Mouse (Mus musculus): ENCODE measurements at regions not wholly inside any gene's neighbourhood (a gene's known extent, or its start where the extent isn't known, plus 50 kb on each side); places are given as distances from the start of the nearest gene placed in this dataset.

- peak; percentile 71 to 76 for DNase-seq
Observed at GRCm38 (mm10) chr2:144172100-144172770, 98.2 kb upstream of the Mgme1 start.

GRCm38 (mm10) chr2:144173358-144174106 lies 96.9 kb upstream of the Mgme1 start:
- no peak for DNase-seq

DNA sequence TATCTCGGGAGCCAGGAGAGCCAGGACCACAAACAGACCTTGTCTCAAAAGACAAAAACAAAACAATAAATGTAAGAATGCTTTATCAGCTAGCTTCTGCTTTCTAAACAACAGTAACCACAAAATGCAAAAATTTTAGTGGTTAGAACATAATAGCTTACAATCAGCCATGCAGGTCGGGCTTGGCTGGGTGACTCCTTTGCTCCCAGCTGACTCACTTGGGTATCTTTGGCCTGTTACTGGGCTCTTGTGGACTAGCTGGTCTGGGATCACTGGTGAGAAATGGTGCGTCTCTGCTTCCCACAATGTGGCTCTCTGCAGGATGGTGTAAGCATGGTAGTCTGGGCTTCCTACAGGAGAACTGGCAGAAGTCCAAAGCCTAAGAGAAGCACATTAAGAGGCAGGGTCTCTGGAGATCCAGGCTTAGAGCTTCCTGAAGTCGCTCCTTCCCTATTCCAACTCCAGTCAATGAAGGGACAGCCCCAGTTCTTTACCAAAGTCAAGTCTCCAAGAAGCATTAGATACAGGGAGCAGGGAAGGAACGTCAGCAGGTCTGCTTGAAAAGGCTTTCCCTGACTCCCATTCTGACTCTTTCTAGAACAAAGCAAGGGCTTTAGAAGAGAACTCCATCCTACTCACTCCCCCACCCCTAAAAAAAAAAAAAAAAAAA lies 96.0 kb upstream of the Mgme1 start:
- DNase-seq = no peak

- no peak for DNase-seq
Observed at GRCm38 (mm10) chr2:144176508-144177170, 93.8 kb upstream of the Mgme1 start.

GRCm38 (mm10) chr2:144177268-144177667 lies 93.2 kb upstream of the Mgme1 start:
- no peak for DNase-seq

DNA sequence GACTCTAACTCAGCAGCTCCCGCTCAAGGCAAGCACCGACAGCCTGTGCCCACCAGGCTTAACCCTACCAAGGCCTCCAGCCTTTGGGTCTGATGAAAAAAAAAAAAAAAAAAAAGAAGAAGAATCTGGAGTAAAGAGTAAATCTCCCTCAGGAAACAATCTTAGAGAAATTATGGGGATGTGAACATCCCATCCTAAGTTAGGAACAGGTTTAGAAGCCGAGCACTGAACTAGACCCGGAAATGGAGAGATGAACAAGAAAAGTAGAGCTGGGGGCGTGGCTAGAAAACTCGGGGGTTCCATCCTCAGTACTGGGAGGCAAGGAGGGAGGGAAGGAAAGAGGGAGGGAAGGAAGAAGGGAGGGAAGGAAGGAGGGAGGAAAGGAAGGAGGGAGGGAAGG lies 92.5 kb upstream of the Mgme1 start:
- DNase-seq = no peak

DNA sequence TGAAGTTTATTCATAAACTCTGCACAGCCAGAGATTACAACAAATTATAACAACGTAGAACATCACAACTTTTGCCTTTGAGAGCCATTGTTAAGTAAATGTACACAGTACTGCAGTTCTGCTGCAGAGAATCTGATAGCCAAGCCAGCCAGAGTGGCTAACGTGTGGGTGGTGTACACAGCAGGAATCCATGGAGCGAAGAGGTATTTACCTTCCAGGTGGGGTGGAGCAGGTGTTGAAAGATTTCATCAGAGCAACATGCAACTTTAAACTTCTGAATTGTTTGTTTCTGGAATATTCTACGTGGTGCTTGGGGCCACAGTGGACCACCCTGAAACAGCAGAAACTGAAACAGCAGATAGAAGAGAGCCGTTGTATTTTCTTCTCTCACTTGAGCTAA lies 88.4 kb upstream of the Mgme1 start:
- no peak for DNase-seq

DNA sequence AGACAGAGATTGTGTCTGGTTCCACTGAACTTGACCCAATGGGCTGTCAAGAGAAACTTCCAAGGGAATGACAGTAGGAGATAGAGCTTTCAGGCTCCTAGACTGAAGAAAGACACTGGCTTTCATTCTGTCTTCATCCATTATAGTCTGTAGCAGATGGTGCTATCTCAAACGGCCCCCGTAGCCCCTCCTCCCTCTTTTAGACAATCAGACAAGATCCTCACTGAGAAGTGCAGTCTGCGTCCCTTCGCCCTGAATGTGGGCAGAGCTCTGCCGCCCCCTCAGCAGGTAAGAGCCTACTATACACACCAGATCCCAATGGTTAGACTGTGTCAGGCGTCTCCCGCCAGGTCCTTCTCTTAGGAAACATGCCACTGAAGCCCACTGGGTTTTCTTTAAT lies 87.9 kb upstream of the Mgme1 start:
- DNase-seq = no peak

DNA sequence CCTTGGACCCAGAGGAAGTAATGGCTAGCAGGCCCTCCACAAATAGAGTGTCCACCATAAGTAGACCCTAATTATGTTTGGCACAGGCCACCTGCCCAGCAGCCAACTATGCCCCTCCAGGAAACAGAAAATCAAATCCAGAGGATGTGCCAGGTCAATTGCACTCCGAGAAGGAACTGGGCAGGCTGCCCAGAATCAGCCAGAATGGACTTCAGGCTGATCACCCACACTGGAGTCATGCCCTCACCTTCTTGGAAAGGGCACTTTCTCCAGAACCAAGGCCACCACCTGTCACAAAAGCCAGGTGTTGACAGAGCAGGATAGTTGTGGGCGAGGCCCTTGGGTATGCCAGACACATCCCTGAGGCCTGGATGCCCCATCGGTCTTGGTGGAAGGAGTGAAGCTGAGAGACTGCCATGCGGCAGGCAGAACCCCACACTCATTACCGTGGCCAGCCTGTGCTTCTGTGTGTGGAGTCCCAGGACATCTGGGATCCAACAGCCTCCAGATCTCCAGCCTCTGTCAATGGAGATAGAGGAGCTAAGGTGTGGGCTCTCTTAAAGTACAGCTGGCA lies 87.0 kb upstream of the Mgme1 start:
- DNase-seq = peak; percentile 90 to 93

DNA sequence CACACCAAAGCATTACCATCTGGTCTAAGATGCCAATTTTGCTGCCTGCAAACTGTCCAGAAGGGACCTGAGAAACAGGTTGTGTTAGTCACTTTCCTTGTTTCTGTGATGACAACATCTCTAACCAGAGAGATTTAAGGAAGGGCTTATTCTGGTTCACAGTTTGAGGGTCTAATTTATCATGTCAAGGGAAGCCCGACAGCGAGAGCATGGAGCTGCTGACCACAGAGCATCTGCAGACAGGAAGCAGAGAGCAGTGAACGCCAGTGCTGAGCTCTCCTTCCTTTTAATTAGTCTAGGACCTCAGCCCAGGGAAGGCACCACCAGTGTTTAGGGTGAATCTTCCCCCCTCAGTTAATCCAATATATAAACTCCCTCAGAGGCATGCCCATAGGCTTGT lies 85.3 kb upstream of the Mgme1 start:
- DNase-seq = no peak

GRCm38 (mm10) chr2:144186426-144186825 lies 84.0 kb upstream of the Mgme1 start:
- no peak for DNase-seq

DNA sequence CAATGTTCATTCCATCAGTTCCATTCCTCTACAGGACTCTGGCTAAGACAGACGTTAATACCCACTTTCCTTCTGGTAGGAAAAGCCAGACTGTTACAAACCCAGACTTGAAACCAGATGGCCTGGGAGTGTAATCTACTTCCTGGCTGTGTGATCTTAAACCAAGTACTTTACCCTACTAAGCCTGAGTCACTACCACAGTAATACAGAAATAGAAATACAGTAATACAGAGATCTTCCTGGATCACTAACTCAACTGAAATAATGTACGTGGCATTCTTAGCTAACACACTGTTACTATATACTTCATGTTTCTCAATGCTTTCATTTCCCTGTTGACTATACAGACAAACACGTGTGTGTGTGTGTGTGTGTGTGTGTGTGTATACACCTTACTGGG lies 82.4 kb upstream of the Mgme1 start:
- no peak for DNase-seq

- no peak for DNase-seq
Observed at GRCm38 (mm10) chr2:144188485-144188884, 82.0 kb upstream of the Mgme1 start.

- no peak for DNase-seq
Observed at GRCm38 (mm10) chr2:144189756-144190155, 80.7 kb upstream of the Mgme1 start.

- DNase-seq = no peak
Observed at GRCm38 (mm10) chr2:144191018-144191417, 79.4 kb upstream of the Mgme1 start.

DNA sequence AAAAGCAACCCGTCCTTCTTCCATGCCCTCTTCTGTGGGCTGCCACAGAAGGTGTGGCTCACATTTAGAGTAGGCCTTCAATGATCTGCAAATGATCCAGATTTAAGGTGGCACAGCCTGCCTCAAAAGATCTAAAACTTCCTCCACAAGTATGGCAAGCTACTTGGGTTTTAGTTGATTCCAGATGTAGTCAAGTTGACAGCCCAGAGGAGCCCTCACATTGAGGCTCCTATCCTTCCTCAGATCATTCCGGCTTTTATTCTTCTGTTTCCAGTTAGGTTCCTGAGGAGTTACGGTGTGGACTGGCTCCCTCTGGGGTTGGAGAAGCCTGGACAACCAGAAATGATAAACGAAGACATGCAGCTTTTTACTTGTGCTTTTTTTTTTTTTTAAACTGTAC lies 78.8 kb upstream of the Mgme1 start:
- DNase-seq = no peak

- DNase-seq = no peak
Observed at GRCm38 (mm10) chr2:144192428-144192827, 78.0 kb upstream of the Mgme1 start.

DNA sequence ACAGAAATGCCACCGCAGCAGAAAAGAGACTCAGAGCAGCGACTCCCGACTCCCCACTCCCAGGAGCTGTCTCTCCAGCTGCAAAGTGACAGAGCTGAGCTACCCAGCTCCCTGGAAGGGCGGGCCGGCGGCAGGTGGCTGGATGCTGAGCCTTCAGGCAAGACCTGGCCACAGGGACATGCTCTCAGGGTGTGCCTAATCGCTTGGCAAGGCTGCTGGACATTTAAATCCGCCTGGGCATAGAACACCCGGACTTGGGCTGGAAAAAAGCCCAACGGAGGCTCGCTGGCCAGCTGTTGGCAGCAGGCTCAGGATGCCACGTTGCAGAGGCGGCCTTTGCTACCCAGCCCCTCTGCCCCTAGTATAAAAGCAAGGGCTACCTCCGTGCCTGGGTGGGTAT lies 74.6 kb upstream of the Mgme1 start:
- DNase-seq = peak; percentile 65 to 70

GRCm38 (mm10) chr2:144197139-144197538 lies 73.3 kb upstream of the Mgme1 start:
- DNase-seq = peak in 1 of 2 experiments; percentile 59

DNA sequence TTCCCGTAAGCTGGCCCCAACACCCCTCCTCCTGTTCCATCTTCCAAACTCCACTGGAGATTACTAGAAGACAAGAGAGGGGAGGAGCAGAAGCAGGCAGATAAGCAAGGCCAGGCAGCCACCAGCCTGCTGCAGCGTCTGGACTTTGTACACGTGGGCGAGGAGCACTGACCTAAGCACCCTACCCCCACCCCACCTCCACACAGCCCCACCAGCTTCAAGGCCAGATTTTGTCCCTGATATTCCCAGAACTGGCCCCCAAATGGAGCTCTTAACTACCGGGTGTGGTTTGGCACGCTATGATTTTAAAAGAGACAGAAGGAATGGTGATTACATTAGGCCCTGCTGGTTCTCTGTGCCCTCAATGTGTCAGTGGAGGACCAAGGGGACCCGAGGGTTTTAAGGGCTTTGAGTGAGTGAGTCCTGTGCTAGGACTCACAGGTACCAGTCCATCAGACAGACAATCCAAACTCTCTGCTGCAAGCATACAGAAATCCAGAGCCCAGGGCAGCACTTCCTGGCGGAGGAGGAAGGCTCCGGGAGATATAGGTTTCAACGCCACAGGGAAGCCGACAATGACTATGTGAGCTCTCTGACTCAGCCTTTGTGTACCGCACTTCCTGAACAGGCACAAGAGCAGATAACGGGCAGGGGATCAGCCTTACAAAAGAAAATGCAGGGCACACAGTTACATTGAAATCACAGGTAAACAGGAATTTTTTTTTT lies 72.0 kb upstream of the Mgme1 start:
- peak; percentile 40 to 45 for DNase-seq

Data from kidney, postnatal 36 days (tissue).